Mouse (Mus musculus) kidney, embryonic 16.5 days (tissue): Measurements from ENCODE around the gene Rnaseh2a. TPM values are rescaled to one million over a fixed set of nuclear protein-coding genes. Genes with fewer than 3 reads are reported as not detected.

Experiments used
- ATAC-seq: fragments of 200-750 bp; cut with Nextera tagmentation; 2 replicates; pipeline ENCODE4 v1.8.0; 2017; ENCODE audit warnings: moderate TSS enrichment; ENCODE audit not compliant: low FRiP score, low TSS enrichment
- H3K27ac ChIP-seq: fragments of 300-500 bp; sonication (generic); 2 replicates; pipeline ENCODE4 v1.5.1; 2014; ENCODE audit warnings: low read length
- H3K27me3 ChIP-seq: fragments of 300-500 bp; sonication (generic); 2 replicates; pipeline ENCODE4 v1.6.1; 2014; ENCODE audit warnings: low read length, control low read depth, mixed read lengths; ENCODE audit not compliant: insufficient read depth
- H3K36me3 ChIP-seq: fragments of 300-500 bp; sonication (generic); 2 replicates; pipeline ENCODE4 v1.6.1; 2014; ENCODE audit warnings: low read length, control low read depth, mixed read lengths; ENCODE audit not compliant: insufficient read depth
- H3K4me1 ChIP-seq: fragments of 300-500 bp; sonication (generic); 2 replicates; pipeline ENCODE4 v1.6.1; 2014; ENCODE audit warnings: low read length, control low read depth, mixed read lengths; ENCODE audit not compliant: insufficient read depth
- H3K4me2 ChIP-seq: fragments of 300-500 bp; sonication (generic); replicated peaks from 2 replicates; pipeline ENCODE4 v1.6.1; 2014; ENCODE audit warnings: low read depth, low read length
- H3K4me3 ChIP-seq: fragments of 300-500 bp; sonication (generic); 2 replicates; pipeline ENCODE4 v1.5.1; 2014; ENCODE audit warnings: mild to moderate bottlenecking, low read length
- H3K9ac ChIP-seq: fragments of 300-500 bp; sonication (generic); replicated peaks from 2 replicates; pipeline ENCODE4 v1.6.1; 2014; ENCODE audit warnings: low read length
- H3K9me3 ChIP-seq: fragments of 300-500 bp; sonication (generic); 2 replicates; pipeline ENCODE4 v1.6.1; 2016; ENCODE audit warnings: low read length, control low read depth
- WGBS: fragments of 180-500 bp; shearing (Covaris S2); extraction: QIAGEN DNeasy Blood & Tissue Kit; methylation state at CpG from one replicate; pipeline ENCODE4 v1.1.7; 2014; 5-methylcytosine and 5-hydroxymethylcytosine counted together
- polyA plus RNA-seq: library from polyadenylated mRNA; unstranded; fragments of >200 nt; fragmentation: Nextera tagmentation; extraction: Ambion mirVana; gene quantifications from 2 replicates; pipeline ENCODE4 v1.2.1, GENCODE M21; 2015

The Rnaseh2a gene
- polyA plus RNA-seq, 1 experiment from 2014 or later = 137 TPM

DNA sequence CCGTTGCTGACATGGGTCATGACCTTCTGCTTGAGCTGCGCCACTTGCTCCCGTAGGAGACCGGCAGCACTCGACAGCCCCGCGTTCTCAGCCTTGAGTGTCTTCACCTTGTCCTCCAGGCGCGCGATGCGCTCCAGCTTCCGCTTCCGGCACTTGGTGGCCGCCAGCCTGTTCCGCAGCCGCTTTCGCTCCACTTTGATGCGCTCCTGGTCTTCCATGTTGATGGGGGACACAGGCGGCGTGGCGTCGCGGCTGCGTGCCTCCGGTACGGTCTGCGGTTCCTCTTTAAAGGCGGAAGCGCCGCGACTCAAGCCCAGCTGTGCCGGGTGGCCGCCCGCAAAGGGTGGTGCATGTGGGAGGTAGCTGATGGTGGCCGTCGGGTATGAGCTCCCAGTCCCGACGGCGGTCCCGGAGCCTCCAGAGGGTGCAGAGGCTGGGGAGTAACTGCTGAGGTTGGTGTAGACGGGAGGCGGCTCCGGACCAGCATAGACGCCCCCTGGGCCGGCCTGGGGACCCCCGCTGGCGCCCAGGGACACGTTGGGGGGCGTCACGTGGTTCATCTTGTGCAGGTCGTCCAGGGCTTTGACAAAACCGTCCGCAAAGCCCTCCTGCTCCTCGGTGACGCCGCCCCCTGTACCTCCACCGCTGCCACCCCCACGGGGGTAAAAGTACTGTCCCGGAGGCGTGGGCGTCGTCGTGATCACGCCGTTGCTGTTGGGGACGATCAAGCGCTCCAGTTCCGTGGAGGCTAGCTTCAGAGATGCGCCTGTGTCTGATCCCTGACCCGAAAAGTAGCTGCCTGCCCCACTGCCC lies 8.1 kb upstream of the Rnaseh2a start:
- Histone ChIP-seq H3K4me3 (peak overlapping the region; percentile 61), H3K27ac (peak overlapping the region; percentile 87), H3K4me1 (peaks cover 76% of the 10 kb centered on the region), H3K36me3 (peaks cover 19% of the 10 kb centered on the region), H3K9ac (peak overlapping the region; percentile 74), H3K27me3 (no peaks in the 10 kb centered on the region), H3K4me2 (peak overlapping the region; percentile 96), H3K9me3 (no peaks in the 10 kb centered on the region)
- ATAC-seq = no peak
- WGBS = under 1% methylated on average over 69 of the region's 70 CpGs

DNA sequence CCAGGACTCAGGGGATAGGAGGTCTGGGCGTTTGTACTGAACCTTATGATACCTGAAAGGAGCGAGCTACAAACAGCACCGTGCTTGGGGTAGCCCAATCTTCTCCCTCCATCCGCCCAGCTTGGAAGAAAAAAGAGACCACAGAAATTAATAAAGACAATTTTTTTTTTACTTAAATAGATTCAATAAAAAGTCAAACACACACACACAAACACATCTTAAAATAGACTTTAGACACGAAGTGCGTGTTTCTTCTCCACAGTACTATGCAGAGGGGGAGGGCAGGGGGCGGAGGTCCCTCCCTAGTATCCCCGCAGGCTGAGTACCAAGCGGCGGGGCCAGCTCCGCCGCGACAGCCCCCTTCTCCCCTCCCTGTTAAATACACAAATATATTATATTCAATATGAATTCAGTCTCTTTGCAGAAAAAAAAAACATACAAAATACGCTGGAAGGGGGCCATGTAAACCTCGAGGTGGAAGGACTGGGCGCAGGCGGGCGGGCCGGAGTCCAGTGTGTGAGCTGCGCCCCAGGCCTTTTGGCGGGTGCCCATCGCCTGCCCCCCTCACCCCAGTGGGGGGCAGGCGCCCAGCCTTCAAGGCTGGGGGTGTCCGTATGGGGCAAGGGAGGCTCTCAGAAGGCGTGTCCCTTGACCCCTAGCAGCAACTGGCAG lies 7.3 kb upstream of the Rnaseh2a start:
- H3K27me3 ChIP-seq = no peaks in the 10 kb centered on the region
- no peak for ATAC-seq
- peak overlapping the region; percentile 74 for H3K9ac ChIP-seq
- peak overlapping the region; percentile 66 for H3K27ac ChIP-seq
- peak overlapping the region; percentile 61 for H3K4me3 ChIP-seq
- peak overlapping the region; percentile 96 for H3K4me2 ChIP-seq
- peaks cover 68% of the 10 kb centered on the region for H3K4me1 ChIP-seq
- peaks cover 25% of the 10 kb centered on the region for H3K36me3 ChIP-seq
- no peaks in the 10 kb centered on the region for H3K9me3 ChIP-seq
- WGBS = 3% methylated on average over 25 of the region's 25 CpGs

DNA sequence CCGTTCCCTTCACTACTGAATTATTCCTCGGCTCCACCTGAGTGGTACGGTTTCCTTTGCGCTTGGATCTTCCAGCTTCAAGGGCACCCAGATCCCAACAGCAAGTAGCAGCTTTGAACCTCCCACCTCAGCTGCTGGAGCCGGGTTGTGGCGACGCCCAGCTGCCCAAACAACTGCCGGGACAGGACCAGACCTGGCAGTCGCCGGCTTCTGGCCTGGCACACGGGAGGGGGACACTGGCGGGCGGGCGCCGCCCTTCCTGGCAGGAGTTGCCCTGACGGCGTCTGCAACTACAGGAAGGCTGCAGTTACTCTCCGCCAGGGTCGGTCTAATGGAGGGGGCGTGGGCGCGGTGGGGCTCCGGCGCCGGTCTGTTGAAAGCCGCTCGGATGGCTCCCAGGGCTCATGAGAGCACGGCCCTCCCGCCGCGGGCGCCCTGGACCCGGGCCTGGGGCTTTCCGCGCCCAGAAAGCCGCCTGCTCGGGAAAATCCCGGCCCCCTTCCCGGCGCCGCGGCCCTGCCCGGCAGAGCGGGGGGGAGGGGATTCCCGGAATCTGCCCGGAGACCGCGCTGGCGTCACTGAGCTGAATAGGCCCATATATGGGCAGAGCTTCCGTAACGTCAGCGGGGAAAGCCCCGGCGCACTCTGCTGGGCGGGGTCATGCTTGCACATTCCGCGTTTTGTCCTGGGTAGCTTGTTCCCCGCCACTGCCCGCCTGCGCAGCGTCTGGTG lies 6.6 kb upstream of the Rnaseh2a start:
- peaks cover 62% of the 10 kb centered on the region for H3K4me1 ChIP-seq

DNA sequence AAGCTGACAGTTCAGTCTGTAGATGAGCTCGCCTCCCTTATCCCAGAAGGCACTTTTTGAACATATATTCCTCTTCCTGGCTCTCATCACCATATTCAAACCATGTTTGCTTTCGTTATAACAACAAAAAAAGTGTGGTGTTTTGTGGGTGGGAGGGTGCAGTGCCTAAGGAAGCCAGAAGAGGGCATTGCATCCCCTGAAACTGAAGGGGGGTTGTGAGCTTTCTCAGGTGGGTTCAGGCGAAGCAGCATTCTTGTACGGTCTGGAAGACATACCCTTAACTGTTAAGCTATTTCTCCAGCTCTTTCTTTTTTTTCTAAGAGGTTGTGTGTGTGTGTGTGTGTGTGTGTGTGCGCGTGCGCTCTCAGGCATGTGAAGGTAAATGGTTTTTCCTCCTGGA lies 5.9 kb upstream of the Rnaseh2a start:
- Histone ChIP-seq H3K4me1 (peaks cover 62% of the 10 kb centered on the region), H3K9ac (no peak overlapping the region), H3K36me3 (peaks cover 36% of the 10 kb centered on the region), H3K9me3 (no peaks in the 10 kb centered on the region), H3K4me2 (peak overlapping the region; percentile 96), H3K4me3 (peak overlapping the region; percentile 61), H3K27me3 (no peaks in the 10 kb centered on the region), H3K27ac (peak overlapping the region; percentile 81; the same call in 1 of the 2 replicates)
- 50% methylated on average over 7 of the region's 7 CpGs for WGBS
- no peak for ATAC-seq

More for the DNA sequence above, 6.6 kb upstream of the Rnaseh2a start:
- Histone ChIP-seq H3K36me3 (peaks cover 31% of the 10 kb centered on the region), H3K9ac (peak overlapping the region; percentile 74), H3K27ac (peak overlapping the region; percentile 81), H3K27me3 (no peaks in the 10 kb centered on the region), H3K9me3 (no peaks in the 10 kb centered on the region), H3K4me2 (peak overlapping the region; percentile 96), H3K4me3 (peak overlapping the region; percentile 61)
- ATAC-seq = peak; percentile 74
- WGBS = under 1% methylated on average over 61 of the region's 61 CpGs

DNA sequence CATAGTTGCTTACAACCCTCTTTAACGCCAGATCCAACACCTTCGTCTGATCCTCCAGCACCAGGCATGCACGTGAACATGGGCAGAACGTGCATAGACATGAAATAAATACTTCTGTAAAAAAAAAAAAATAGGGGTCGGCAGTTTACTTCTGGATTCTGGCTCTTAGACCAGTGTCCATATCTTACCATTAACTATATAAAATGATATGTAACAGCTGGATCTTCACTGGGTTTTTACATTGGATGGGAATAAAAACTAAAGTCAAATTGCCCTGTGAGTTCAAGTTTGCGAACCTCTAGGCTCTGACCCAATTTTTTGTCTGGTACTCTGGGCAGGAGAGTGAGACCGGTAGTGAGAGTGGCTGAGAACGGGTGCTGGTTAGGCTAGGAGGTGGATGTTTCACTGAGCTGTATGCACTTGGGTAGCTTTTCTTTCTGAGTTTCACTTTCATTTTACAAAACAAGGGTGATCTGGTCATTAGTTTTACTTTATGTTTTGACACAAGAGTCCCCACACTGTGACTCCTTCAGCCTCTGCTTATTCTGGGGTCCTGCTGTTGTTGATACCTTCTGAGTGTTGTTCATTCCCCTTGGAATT lies 5.1 kb upstream of the Rnaseh2a start:
- peaks cover 58% of the 10 kb centered on the region for H3K4me1 ChIP-seq
- no peak overlapping the region for H3K4me3 ChIP-seq
- no peak overlapping the region for H3K4me2 ChIP-seq
- H3K27ac ChIP-seq = no peak overlapping the region
- H3K9me3 ChIP-seq = no peaks in the 10 kb centered on the region
- 0 out of 2 replicates have a peak overlapping the region, but pooled peaks have one; percentile 10 for H3K9ac ChIP-seq
- peaks cover 36% of the 10 kb centered on the region for H3K36me3 ChIP-seq
- ATAC-seq = no peak
- no peaks in the 10 kb centered on the region for H3K27me3 ChIP-seq
- WGBS = 82% methylated on average over 8 of the region's 8 CpGs

DNA sequence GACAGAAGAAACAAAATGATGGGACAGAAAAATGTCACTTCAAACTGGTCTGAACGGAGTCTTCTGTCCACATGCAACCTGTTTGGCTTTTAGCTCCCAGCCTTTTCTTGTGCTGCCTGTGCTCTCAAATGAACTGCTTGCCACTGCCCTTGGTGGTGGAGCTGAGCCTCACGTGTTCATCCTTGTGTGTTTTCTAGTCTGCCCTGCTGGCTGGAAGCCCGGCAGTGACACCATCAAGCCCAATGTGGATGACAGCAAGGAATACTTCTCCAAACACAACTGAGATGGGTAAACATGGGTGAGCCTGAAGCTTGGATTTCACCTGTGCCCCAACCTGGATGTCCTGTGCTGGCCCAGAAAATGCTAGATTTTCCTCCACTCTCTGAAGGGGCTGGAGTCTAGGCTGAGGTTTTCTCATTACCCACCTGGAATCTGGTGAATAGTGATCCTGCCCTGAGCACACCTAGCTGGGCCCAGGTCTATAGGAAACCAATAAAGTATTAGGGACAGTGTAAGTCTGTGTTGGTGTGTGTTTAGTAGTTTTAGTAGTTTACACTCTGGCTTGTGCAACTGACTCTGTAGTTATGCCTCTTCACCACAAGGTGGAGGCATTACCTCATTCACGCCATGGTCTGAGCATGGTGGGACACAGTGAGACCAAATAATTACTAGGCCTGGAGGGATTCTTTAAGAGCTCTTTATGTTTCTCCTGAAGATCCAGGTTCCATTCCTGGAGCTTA lies 4.4 kb upstream of the Rnaseh2a start:
- peaks cover 51% of the 10 kb centered on the region for H3K4me1 ChIP-seq
- H3K27ac ChIP-seq = 0 out of 2 replicates have a peak overlapping the region, but pooled peaks have one; percentile 25
- WGBS = 67% methylated on average over 4 of the region's 4 CpGs

DNA sequence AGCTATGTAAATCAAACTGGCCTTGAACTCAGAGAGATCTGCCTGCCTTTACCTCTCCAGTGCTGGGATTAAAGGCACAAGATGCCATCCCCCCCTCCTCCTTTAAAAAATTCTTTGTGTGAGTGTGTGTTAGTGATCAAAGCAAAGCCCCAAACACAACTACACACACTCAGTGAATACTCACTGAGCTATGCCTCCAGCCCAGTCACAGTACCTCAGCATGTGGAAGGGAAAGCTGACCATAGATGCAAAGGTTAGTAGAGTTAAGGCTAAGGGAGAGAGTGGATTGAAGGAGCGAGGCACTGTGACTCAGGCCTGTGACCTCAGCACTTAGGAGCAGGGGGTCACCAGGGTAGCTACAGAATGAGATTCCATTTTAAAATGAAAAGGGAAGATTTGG lies 3.5 kb upstream of the Rnaseh2a start:
- no peaks in the 10 kb centered on the region for H3K27me3 ChIP-seq
- no peak overlapping the region for H3K4me3 ChIP-seq
- no peak overlapping the region for H3K27ac ChIP-seq
- peaks cover 52% of the 10 kb centered on the region for H3K4me1 ChIP-seq
- 88% methylated on average over 1 of the region's 1 CpGs for WGBS
- H3K9me3 ChIP-seq = no peaks in the 10 kb centered on the region
- no peak overlapping the region for H3K4me2 ChIP-seq
- no peak for ATAC-seq
- no peak overlapping the region for H3K9ac ChIP-seq
- peaks cover 36% of the 10 kb centered on the region for H3K36me3 ChIP-seq

More for the DNA sequence above, 4.4 kb upstream of the Rnaseh2a start:
- H3K4me3 ChIP-seq = no peak overlapping the region
- H3K27me3 ChIP-seq = no peaks in the 10 kb centered on the region
- ATAC-seq = no peak
- H3K4me2 ChIP-seq = no peak overlapping the region
- 0 out of 2 replicates have a peak overlapping the region, but pooled peaks have one; percentile 10 for H3K9ac ChIP-seq
- peaks cover 36% of the 10 kb centered on the region for H3K36me3 ChIP-seq
- no peaks in the 10 kb centered on the region for H3K9me3 ChIP-seq

DNA sequence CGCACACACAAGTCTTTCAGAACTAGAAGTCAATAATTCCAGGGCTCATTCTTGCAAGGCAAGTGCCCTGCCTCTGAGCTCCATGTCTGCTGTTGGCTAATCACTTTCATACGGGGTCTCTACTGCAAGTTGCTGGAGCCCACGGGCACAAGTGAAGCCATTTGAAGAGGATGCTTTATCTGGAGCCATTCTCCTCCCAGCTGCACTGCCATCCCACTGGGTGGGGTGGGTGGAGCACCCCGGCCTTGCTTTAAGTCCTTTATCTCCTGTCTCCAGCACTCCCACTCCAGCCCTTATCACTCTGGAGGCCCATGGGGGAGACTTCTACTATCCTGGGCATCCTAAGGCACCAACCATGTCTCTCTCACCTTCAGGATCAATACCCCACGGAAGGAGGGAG lies 1.3 kb upstream of the Rnaseh2a start:
- 72% methylated on average over 5 of the region's 5 CpGs for WGBS
- peak overlapping the region; percentile 82 for H3K4me2 ChIP-seq
- H3K9me3 ChIP-seq = no peaks in the 10 kb centered on the region
- no peak overlapping the region for H3K27ac ChIP-seq
- no peak for ATAC-seq
- H3K36me3 ChIP-seq = peaks cover 36% of the 10 kb centered on the region
- H3K4me1 ChIP-seq = peaks cover 41% of the 10 kb centered on the region
- H3K9ac ChIP-seq = peak overlapping the region; percentile 75
- H3K4me3 ChIP-seq = peak overlapping the region; percentile 57
- no peaks in the 10 kb centered on the region for H3K27me3 ChIP-seq
